Mouse (Mus musculus) neural tube, embryonic 15.5 days (tissue): Measurements from ENCODE around the gene Chpf. TPM values are rescaled to one million over a fixed set of nuclear protein-coding genes. Genes with fewer than 3 reads are reported as not detected.
A peak's percentile ranks its signal among the peaks of the same experiment; 100 is the strongest.

Experiments
- ATAC-seq: fragments of 200-750 bp; cut with Nextera tagmentation; 2 replicates; pipeline ENCODE4 v1.8.0; 2017; ENCODE audit warnings: mild to moderate bottlenecking, moderate TSS enrichment, moderate library complexity; ENCODE audit not compliant: low FRiP score
- H3K27ac ChIP-seq: fragments of 300-500 bp; sonication (generic); replicated peaks from 2 replicates; pipeline ENCODE4 v1.5.1; 2015; ENCODE audit warnings: mild to moderate bottlenecking, inconsistent platforms
- H3K27me3 ChIP-seq: fragments of 300-500 bp; sonication (generic); replicated peaks from 2 replicates; pipeline ENCODE4 v1.6.1; 2015; ENCODE audit warnings: inconsistent platforms
- H3K36me3 ChIP-seq: fragments of 300-500 bp; sonication (generic); 2 replicates; pipeline ENCODE4 v1.6.1; 2015; ENCODE audit warnings: inconsistent platforms
- H3K4me1 ChIP-seq: fragments of 300-500 bp; sonication (generic); 2 replicates; pipeline ENCODE4 v1.6.1; 2015; ENCODE audit warnings: inconsistent platforms
- H3K4me2 ChIP-seq: fragments of 300-500 bp; sonication (generic); 2 replicates; pipeline ENCODE4 v1.6.1; 2015; ENCODE audit warnings: inconsistent platforms, mild to moderate bottlenecking, moderate library complexity
- H3K4me3 ChIP-seq: fragments of 300-500 bp; sonication (generic); replicated peaks from 2 replicates; pipeline ENCODE4 v1.5.1; 2015; ENCODE audit warnings: mild to moderate bottlenecking, inconsistent platforms
- H3K9ac ChIP-seq: fragments of 300-500 bp; sonication (generic); replicated peaks from 2 replicates; pipeline ENCODE4 v1.6.1; 2015; ENCODE audit warnings: mild to moderate bottlenecking, inconsistent platforms
- H3K9me3 ChIP-seq: fragments of 300-500 bp; sonication (generic); replicated peaks from 2 replicates; pipeline ENCODE4 v1.6.1; 2016; ENCODE audit warnings: inconsistent platforms
- WGBS: fragments of 180-500 bp; shearing (Covaris S2); methylation state at CpG from one replicate; pipeline ENCODE4 v1.1.7; 2015; ENCODE audit warnings: mixed read lengths; 5-methylcytosine and 5-hydroxymethylcytosine counted together
- polyA plus RNA-seq: library from polyadenylated mRNA; unstranded; fragments of >200 nt; fragmentation: Nextera tagmentation; extraction: Ambion mirVana; gene quantifications from 2 replicates; pipeline ENCODE4 v1.2.1, GENCODE M21; 2015

Gene Chpf
- polyA plus RNA-seq, 1 experiment from 2014 or later = 51.7 TPM

GRCm38 (mm10) chr1:75492579-75493170 is 13.6 kb upstream of the Chpf start:
- H3K27me3 ChIP-seq = peaks cover 22% of the 10 kb centered on the region
- no peak overlapping the region for H3K4me3 ChIP-seq
- H3K4me1 ChIP-seq = peaks cover 8% of the 10 kb centered on the region
- ATAC-seq = no peak
- H3K9me3 ChIP-seq = no peaks in the 10 kb centered on the region
- no peak overlapping the region for H3K9ac ChIP-seq
- H3K36me3 ChIP-seq = peaks cover 30% of the 10 kb centered on the region
- no peak overlapping the region for H3K27ac ChIP-seq
- 44% methylated on average over 24 of the region's 24 CpGs for WGBS
- H3K4me2 ChIP-seq = no peak overlapping the region

- peaks cover 25% of the 10 kb centered on the region for H3K4me1 ChIP-seq
- peaks cover 20% of the 10 kb centered on the region for H3K36me3 ChIP-seq
- H3K27ac ChIP-seq = no peak overlapping the region
- H3K4me3 ChIP-seq = no peak overlapping the region
- H3K9me3 ChIP-seq = no peaks in the 10 kb centered on the region
- peaks cover 35% of the 10 kb centered on the region for H3K27me3 ChIP-seq
- no peak overlapping the region for H3K9ac ChIP-seq
- WGBS = 87% methylated on average over 34 of the region's 34 CpGs
- no peak for ATAC-seq
- H3K4me2 ChIP-seq = no peak overlapping the region
Observed at GRCm38 (mm10) chr1:75490785-75491551, 11.9 kb upstream of the Chpf start.

- Histone ChIP-seq H3K4me3 (peak overlapping the region; percentile 53), H3K4me1 (peaks cover 28% of the 10 kb centered on the region), H3K27me3 (peaks cover 63% of the 10 kb centered on the region), H3K36me3 (peaks cover 48% of the 10 kb centered on the region), H3K4me2 (peak overlapping the region; percentile 90), H3K9me3 (no peaks in the 10 kb centered on the region), H3K27ac (no peak overlapping the region), H3K9ac (peak overlapping the region; percentile 44)
- under 1% methylated on average over 62 of the region's 62 CpGs for WGBS
- peak; percentile 77 for ATAC-seq
Observed at GRCm38 (mm10) chr1:75487405-75488161, 8.5 kb upstream of the Chpf start.

GRCm38 (mm10) chr1:75487040-75487404 is 7.9 kb upstream of the Chpf start:
- Histone ChIP-seq H3K9me3 (no peaks in the 10 kb centered on the region), H3K9ac (peak overlapping the region; percentile 44), H3K4me1 (peaks cover 33% of the 10 kb centered on the region), H3K27me3 (peaks cover 69% of the 10 kb centered on the region), H3K4me2 (peak overlapping the region; percentile 90), H3K27ac (no peak overlapping the region), H3K36me3 (peaks cover 50% of the 10 kb centered on the region), H3K4me3 (peak overlapping the region; percentile 53)
- ATAC-seq = peak; percentile 21; the same call in 1 of the 2 replicates
- 2% methylated on average over 13 of the region's 13 CpGs for WGBS

- 8% methylated on average over 24 of the region's 24 CpGs for WGBS
- Histone ChIP-seq H3K4me1 (peaks cover 37% of the 10 kb centered on the region), H3K9ac (peak overlapping the region; percentile 44; the same call in 1 of the 2 replicates), H3K36me3 (peaks cover 48% of the 10 kb centered on the region), H3K27me3 (peaks cover 71% of the 10 kb centered on the region), H3K4me2 (peak overlapping the region; percentile 90), H3K4me3 (peak overlapping the region; percentile 53), H3K27ac (no peak overlapping the region), H3K9me3 (no peaks in the 10 kb centered on the region)
- ATAC-seq = peak; percentile 9; the same call in 1 of the 2 replicates
Observed at GRCm38 (mm10) chr1:75486561-75486960, 7.5 kb upstream of the Chpf start.

- 91% methylated on average over 7 of the region's 7 CpGs for WGBS
Observed at GRCm38 (mm10) chr1:75480735-75481134, 1.6 kb upstream of the Chpf start.

GRCm38 (mm10) chr1:75480036-75480435 is 929 bp upstream of the Chpf start:
- H3K36me3 ChIP-seq = peaks cover 39% of the 10 kb centered on the region
- no peak for ATAC-seq
- H3K4me3 ChIP-seq = peak overlapping the region; percentile 61
- H3K9me3 ChIP-seq = no peaks in the 10 kb centered on the region
- peaks cover 52% of the 10 kb centered on the region for H3K4me1 ChIP-seq
- H3K4me2 ChIP-seq = peak overlapping the region; percentile 91
- H3K27ac ChIP-seq = peak overlapping the region; percentile 86
- H3K27me3 ChIP-seq = peaks cover 32% of the 10 kb centered on the region
- peak overlapping the region; percentile 64 for H3K9ac ChIP-seq
- 14% methylated on average over 13 of the region's 13 CpGs for WGBS

More at GRCm38 (mm10) chr1:75480735-75481134, 1.6 kb upstream of the Chpf start:
- H3K36me3 ChIP-seq = peaks cover 39% of the 10 kb centered on the region
- H3K4me1 ChIP-seq = peaks cover 52% of the 10 kb centered on the region
- peak overlapping the region; percentile 91 for H3K4me2 ChIP-seq
- H3K9me3 ChIP-seq = no peaks in the 10 kb centered on the region
- peak overlapping the region; percentile 61 for H3K4me3 ChIP-seq
- H3K9ac ChIP-seq = 0 out of 2 replicates have a peak overlapping the region, but pooled peaks have one; percentile 64
- ATAC-seq = no peak
- H3K27ac ChIP-seq = no peak overlapping the region
- peaks cover 39% of the 10 kb centered on the region for H3K27me3 ChIP-seq

GRCm38 (mm10) chr1:75479635-75479989 is 505 bp upstream of the Chpf start:
- no peak for ATAC-seq
- peaks cover 55% of the 10 kb centered on the region for H3K4me1 ChIP-seq

GRCm38 (mm10) chr1:75478497-75478896 is 610 bp downstream of the Chpf start:
- Histone ChIP-seq H3K36me3 (peaks cover 42% of the 10 kb centered on the region), H3K4me2 (peak overlapping the region; percentile 91), H3K9me3 (no peaks in the 10 kb centered on the region), H3K27me3 (peaks cover 17% of the 10 kb centered on the region), H3K4me1 (peaks cover 65% of the 10 kb centered on the region), H3K27ac (peak overlapping the region; percentile 86), H3K4me3 (peak overlapping the region; percentile 61), H3K9ac (peak overlapping the region; percentile 64)
- under 1% methylated on average over 21 of the region's 25 CpGs for WGBS
- peak; percentile 22; the same call in 1 of the 2 replicates for ATAC-seq

More at GRCm38 (mm10) chr1:75479635-75479989, 505 bp upstream of the Chpf start:
- Histone ChIP-seq H3K4me2 (peak overlapping the region; percentile 91), H3K9me3 (no peaks in the 10 kb centered on the region), H3K9ac (peak overlapping the region; percentile 64), H3K36me3 (peaks cover 39% of the 10 kb centered on the region), H3K27ac (peak overlapping the region; percentile 86), H3K27me3 (peaks cover 28% of the 10 kb centered on the region), H3K4me3 (peak overlapping the region; percentile 61)
- WGBS = under 1% methylated on average over 24 of the region's 24 CpGs

- Histone ChIP-seq H3K36me3 (peaks cover 43% of the 10 kb centered on the region), H3K4me1 (peaks cover 65% of the 10 kb centered on the region), H3K9ac (peak overlapping the region; percentile 64), H3K27ac (no peak overlapping the region; the same call in 1 of the 2 replicates), H3K9me3 (no peaks in the 10 kb centered on the region), H3K4me2 (peak overlapping the region; percentile 91), H3K27me3 (peaks cover 11% of the 10 kb centered on the region), H3K4me3 (peak overlapping the region; percentile 61)
- WGBS = 46% methylated on average over 3 of the region's 3 CpGs
- ATAC-seq = no peak
Observed at GRCm38 (mm10) chr1:75477966-75478290, 1.2 kb downstream of the Chpf start.

- 12% methylated on average over 35 of the region's 35 CpGs for WGBS
- Histone ChIP-seq H3K4me3 (peak overlapping the region; percentile 61), H3K9ac (peak overlapping the region; percentile 64; the same call in 1 of the 2 replicates), H3K4me2 (peak overlapping the region; percentile 91), H3K27ac (peak overlapping the region; percentile 45; the same call in 1 of the 2 replicates), H3K36me3 (peaks cover 43% of the 10 kb centered on the region), H3K4me1 (peaks cover 61% of the 10 kb centered on the region), H3K27me3 (peaks cover 6% of the 10 kb centered on the region), H3K9me3 (no peaks in the 10 kb centered on the region)
- no peak for ATAC-seq
Observed at GRCm38 (mm10) chr1:75477264-75477965, 1.7 kb downstream of the Chpf start.
